Mouse (Mus musculus) ovary, adult 18-20 months (tissue): ENCODE measurements around the gene Sorbs2.
A peak's percentile ranks its signal among the peaks of the same experiment; 100 is the strongest.
"Not testable (repeated sequence)": the region's sequence is repeated elsewhere in the genome, so short reads cannot be mapped to it uniquely, and the experiment has no call there.

Experiments
- DNase-seq: peaks from one replicate; pipeline ENCODE4 v3.0.0; 2022; ENCODE audit warnings: low spot score, mixed read lengths

The Sorbs2 gene

DNA sequence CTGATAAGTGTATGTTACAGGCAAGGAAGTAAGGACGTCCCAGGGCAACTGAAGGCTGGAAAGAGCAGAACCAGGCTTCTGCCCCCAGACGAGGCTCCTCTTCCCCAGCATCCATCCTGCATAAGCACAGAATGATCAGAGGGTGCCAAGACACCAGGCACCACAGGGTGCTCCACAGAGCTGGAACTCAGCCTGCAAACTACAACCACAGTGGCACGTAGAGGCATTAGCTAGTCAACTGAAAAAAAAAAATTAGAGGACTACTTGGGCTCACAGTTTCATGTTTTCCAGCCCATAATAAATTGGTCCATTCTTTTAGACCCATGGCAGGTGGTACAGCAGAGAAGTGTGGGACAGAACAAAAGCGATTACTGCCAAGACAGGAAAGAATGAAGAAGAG is 338.3 kb downstream of the Sorbs2 start:
- DNase-seq, result no peak

GRCm38 (mm10) chr8:45855118-45855517 is 347.5 kb downstream of the Sorbs2 start:
- DNase-seq, result no peak

DNA sequence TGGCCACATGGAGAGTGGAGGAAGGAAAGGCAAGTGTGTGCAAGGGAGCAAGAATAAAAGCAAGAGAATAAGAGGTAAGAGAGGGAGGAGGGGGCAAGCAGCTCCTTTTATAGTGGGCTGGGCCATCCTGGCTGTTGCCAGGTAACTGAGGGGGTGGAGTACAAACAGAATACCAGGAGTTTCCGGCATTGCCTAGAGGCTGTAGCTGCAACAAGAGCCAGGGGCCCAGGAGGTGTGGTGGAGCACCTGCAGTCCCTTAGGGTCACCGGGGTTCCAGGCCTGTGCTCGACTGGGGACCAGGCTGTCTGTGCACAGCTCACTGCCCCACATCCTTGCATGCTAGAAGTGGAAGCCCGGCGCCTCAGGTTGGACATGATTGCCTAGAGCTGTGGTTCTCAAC is 350.1 kb downstream of the Sorbs2 start:
- DNase-seq, result no peak

DNA sequence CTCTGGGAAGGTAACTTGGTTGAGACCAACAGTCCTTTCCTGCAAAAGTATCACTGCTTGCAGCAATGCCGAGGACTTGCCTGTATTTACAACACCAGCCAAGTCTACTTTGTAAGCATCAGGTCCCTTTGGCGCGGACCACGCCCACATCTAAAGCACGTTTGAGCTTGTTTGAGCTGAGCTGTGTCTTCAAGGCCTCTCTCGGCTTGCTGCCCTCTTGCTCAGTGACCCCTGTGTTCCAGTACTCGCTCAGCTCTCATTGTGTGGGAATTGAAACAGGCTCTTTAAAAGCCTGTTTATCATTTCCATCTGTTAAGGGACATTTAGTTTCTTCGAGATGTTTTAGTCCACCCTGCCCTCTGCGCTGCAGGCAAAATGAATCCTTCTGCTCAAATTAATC is 350.8 kb downstream of the Sorbs2 start:
- no peak for DNase-seq

- DNase-seq, result not testable (repeated sequence)
Measured at GRCm38 (mm10) chr8:45871587-45871986, 364.0 kb downstream of the Sorbs2 start.

- no peak for DNase-seq
Measured at GRCm38 (mm10) chr8:45872077-45872476, 364.5 kb downstream of the Sorbs2 start.

- peak; percentile 76 for DNase-seq
Measured at GRCm38 (mm10) chr8:45874945-45875626, 367.5 kb downstream of the Sorbs2 start.

DNA sequence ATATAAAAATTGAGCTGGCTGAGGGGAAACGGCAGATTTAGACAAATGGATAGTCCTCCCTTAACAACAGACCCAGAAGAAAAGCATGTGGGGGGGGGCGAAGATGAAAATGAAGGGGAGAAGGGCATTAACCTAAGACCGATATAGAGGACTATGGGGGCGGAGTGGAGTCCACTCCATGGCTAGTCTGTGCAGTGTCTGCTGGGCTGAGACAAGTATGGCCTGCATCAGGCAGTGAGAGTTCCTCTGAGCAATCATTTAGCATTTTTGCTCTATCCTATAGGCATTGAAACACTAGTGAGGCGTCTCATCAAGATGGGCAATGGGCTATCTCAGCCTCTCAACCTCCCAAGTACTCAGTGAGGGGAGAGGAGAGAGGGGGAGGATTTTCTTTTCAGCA is 368.8 kb downstream of the Sorbs2 start:
- DNase-seq, result no peak
